Mouse (Mus musculus): ENCODE measurements around the gene Gm20431. TPM values are rescaled to one million over a fixed set of nuclear protein-coding genes. Genes with fewer than 3 reads are reported as not detected.
A peak's percentile ranks its signal among the peaks of the same experiment; 100 is the strongest.

Gm20431 gene
- polyA plus RNA-seq (2015; fragmentation: Nextera tagmentation; extraction: Ambion mirVana), result 10.5 and 10.7 TPM in 2 replicates

- H3K9ac ChIP-seq, result peak within 1 kb of the TSS; percentile 86
- H3K36me3 ChIP-seq (replicated peaks), result no peaks in the 10 kb centered on the region
- peak within 1 kb of the TSS; percentile 98 for H3K4me2 ChIP-seq
- H3K27me3 ChIP-seq (replicated peaks), result 0 out of 2 replicates have a peak, but pooled peaks cover 2% of the 10 kb centered on the region
- H3K4me1 ChIP-seq, result peaks cover 29% of the 10 kb centered on the region
- ATAC-seq (replicated peaks), result peak; percentile 96
- H3K27ac ChIP-seq, result peak within 1 kb of the TSS; percentile 73
- peak within 1 kb of the TSS; percentile 93 for H3K4me3 ChIP-seq
- no peaks in the 10 kb centered on the region for H3K9me3 ChIP-seq
- under 1% methylated on average over 110 of the region's 110 CpGs for WGBS
Measured at GRCm38 (mm10) chr2:167661270-167662203, at the start of gene Gm20431. Gm20431 (minus strand) TSS chr2:167661496.

GRCm38 (mm10) chr2:167710574-167710973 is 49.3 kb upstream of the Gm20431 start:
- Histone ChIP-seq H3K4me3 (no peak overlapping the region), H3K4me2 (no peak overlapping the region), H3K9me3 (no peaks in the 10 kb centered on the region), H3K4me1 (no peaks in the 10 kb centered on the region), H3K27me3 (replicated peaks) (no peaks in the 10 kb centered on the region), H3K27ac (no peak overlapping the region), H3K9ac (no peak overlapping the region), H3K36me3 (replicated peaks) (no peaks in the 10 kb centered on the region)
- ATAC-seq (replicated peaks), result no peak
- whole genome bisulfite sequencing, result 55% methylated on average over 6 of the region's 6 CpGs

- Histone ChIP-seq H3K4me2 (no peak overlapping the region), H3K27ac (no peak overlapping the region), H3K9me3 (no peaks in the 10 kb centered on the region), H3K36me3 (replicated peaks) (no peaks in the 10 kb centered on the region), H3K4me3 (no peak overlapping the region), H3K9ac (no peak overlapping the region), H3K4me1 (no peaks in the 10 kb centered on the region), H3K27me3 (replicated peaks) (no peaks in the 10 kb centered on the region)
- ATAC-seq (replicated peaks), result no peak
- 76% methylated on average over 6 of the region's 6 CpGs for WGBS
Measured at GRCm38 (mm10) chr2:167709969-167710368, 48.7 kb upstream of the Gm20431 start.

- Histone ChIP-seq H3K4me1 (no peaks in the 10 kb centered on the region), H3K9ac (no peak overlapping the region), H3K4me3 (no peak overlapping the region), H3K27ac (no peak overlapping the region), H3K4me2 (no peak overlapping the region), H3K9me3 (no peaks in the 10 kb centered on the region), H3K27me3 (replicated peaks) (no peaks in the 10 kb centered on the region), H3K36me3 (replicated peaks) (no peaks in the 10 kb centered on the region)
- ATAC-seq (replicated peaks), result no peak
- 62% methylated on average over 15 of the region's 15 CpGs for WGBS
Measured at GRCm38 (mm10) chr2:167708373-167708772, 47.1 kb upstream of the Gm20431 start.

- Histone ChIP-seq H3K27me3 (replicated peaks) (no peaks in the 10 kb centered on the region), H3K4me3 (no peak overlapping the region), H3K27ac (no peak overlapping the region), H3K9ac (no peak overlapping the region), H3K36me3 (replicated peaks) (no peaks in the 10 kb centered on the region), H3K4me2 (no peak overlapping the region), H3K4me1 (no peaks in the 10 kb centered on the region), H3K9me3 (no peaks in the 10 kb centered on the region)
- 81% methylated on average over 11 of the region's 11 CpGs for WGBS
- ATAC-seq (replicated peaks), result no peak
Measured at GRCm38 (mm10) chr2:167706183-167706939, 45.1 kb upstream of the Gm20431 start.

GRCm38 (mm10) chr2:167704409-167704808 is 43.1 kb upstream of the Gm20431 start:
- Histone ChIP-seq H3K36me3 (replicated peaks) (no peaks in the 10 kb centered on the region), H3K27ac (no peak overlapping the region), H3K9me3 (no peaks in the 10 kb centered on the region), H3K27me3 (replicated peaks) (no peaks in the 10 kb centered on the region), H3K4me3 (no peak overlapping the region), H3K4me2 (no peak overlapping the region), H3K4me1 (no peaks in the 10 kb centered on the region), H3K9ac (no peak overlapping the region)
- ATAC-seq (replicated peaks), result no peak
- WGBS, result 89% methylated on average over 4 of the region's 4 CpGs

- H3K4me1 ChIP-seq, result no peaks in the 10 kb centered on the region
- no peak overlapping the region for H3K4me3 ChIP-seq
- H3K9ac ChIP-seq, result no peak overlapping the region
- no peaks in the 10 kb centered on the region for H3K9me3 ChIP-seq
- no peaks in the 10 kb centered on the region for H3K36me3 ChIP-seq (replicated peaks)
- no peak overlapping the region for H3K4me2 ChIP-seq
- H3K27me3 ChIP-seq (replicated peaks), result no peaks in the 10 kb centered on the region
- 72% methylated on average over 6 of the region's 6 CpGs for WGBS
- no peak for ATAC-seq (replicated peaks)
- no peak overlapping the region for H3K27ac ChIP-seq
Measured at GRCm38 (mm10) chr2:167702126-167702525, 40.8 kb upstream of the Gm20431 start.

- no peaks in the 10 kb centered on the region for H3K36me3 ChIP-seq (replicated peaks)
- WGBS, result 63% methylated on average over 5 of the region's 5 CpGs
Measured at GRCm38 (mm10) chr2:167701472-167701871, 40.2 kb upstream of the Gm20431 start.

GRCm38 (mm10) chr2:167700018-167700417 is 38.7 kb upstream of the Gm20431 start:
- 79% methylated on average over 5 of the region's 5 CpGs for WGBS
- no peaks in the 10 kb centered on the region for H3K27me3 ChIP-seq (replicated peaks)

More at GRCm38 (mm10) chr2:167701472-167701871, 40.2 kb upstream of the Gm20431 start:
- H3K27ac ChIP-seq, result no peak overlapping the region
- H3K4me2 ChIP-seq, result no peak overlapping the region
- no peak overlapping the region for H3K9ac ChIP-seq
- H3K4me3 ChIP-seq, result no peak overlapping the region
- H3K27me3 ChIP-seq (replicated peaks), result no peaks in the 10 kb centered on the region
- H3K9me3 ChIP-seq, result no peaks in the 10 kb centered on the region
- no peak for ATAC-seq (replicated peaks)
- no peaks in the 10 kb centered on the region for H3K4me1 ChIP-seq

GRCm38 (mm10) chr2:167697902-167698301 is 36.6 kb upstream of the Gm20431 start:
- Histone ChIP-seq H3K9me3 (no peaks in the 10 kb centered on the region), H3K4me2 (no peak overlapping the region), H3K9ac (no peak overlapping the region), H3K27ac (no peak overlapping the region), H3K4me1 (no peaks in the 10 kb centered on the region), H3K27me3 (replicated peaks) (0 out of 2 replicates have a peak, but pooled peaks cover 2% of the 10 kb centered on the region), H3K36me3 (replicated peaks) (no peaks in the 10 kb centered on the region), H3K4me3 (no peak overlapping the region)
- no peak for ATAC-seq (replicated peaks)
- 56% methylated on average over 5 of the region's 5 CpGs for WGBS

More at GRCm38 (mm10) chr2:167700018-167700417, 38.7 kb upstream of the Gm20431 start:
- Histone ChIP-seq H3K4me3 (no peak overlapping the region), H3K9ac (no peak overlapping the region), H3K4me2 (no peak overlapping the region), H3K27ac (no peak overlapping the region), H3K36me3 (replicated peaks) (no peaks in the 10 kb centered on the region), H3K4me1 (no peaks in the 10 kb centered on the region), H3K9me3 (no peaks in the 10 kb centered on the region)
- ATAC-seq (replicated peaks), result no peak

- H3K36me3 ChIP-seq (replicated peaks), result no peaks in the 10 kb centered on the region
- H3K27me3 ChIP-seq (replicated peaks), result peaks cover 10% of the 10 kb centered on the region
- WGBS, result 93% methylated on average over 7 of the region's 7 CpGs
- no peak overlapping the region for H3K4me3 ChIP-seq
- no peak overlapping the region for H3K9ac ChIP-seq
- no peak for ATAC-seq (replicated peaks)
- no peaks in the 10 kb centered on the region for H3K9me3 ChIP-seq
- no peaks in the 10 kb centered on the region for H3K4me1 ChIP-seq
- H3K4me2 ChIP-seq, result no peak overlapping the region
- no peak overlapping the region for H3K27ac ChIP-seq
Measured at GRCm38 (mm10) chr2:167696143-167696542, 34.8 kb upstream of the Gm20431 start.

- H3K27ac ChIP-seq, result no peak overlapping the region
- no peaks in the 10 kb centered on the region for H3K36me3 ChIP-seq (replicated peaks)
- H3K4me2 ChIP-seq, result no peak overlapping the region
- ATAC-seq (replicated peaks), result no peak
- H3K4me3 ChIP-seq, result no peak overlapping the region
- no peaks in the 10 kb centered on the region for H3K9me3 ChIP-seq
- 68% methylated on average over 14 of the region's 14 CpGs for WGBS
- H3K9ac ChIP-seq, result no peak overlapping the region
- H3K4me1 ChIP-seq, result no peaks in the 10 kb centered on the region
- H3K27me3 ChIP-seq (replicated peaks), result peaks cover 17% of the 10 kb centered on the region
Measured at GRCm38 (mm10) chr2:167695491-167695890, 34.2 kb upstream of the Gm20431 start.
